Mouse (Mus musculus): Measurements from ENCODE around the gene Prr22. TPM values are rescaled to one million over a fixed set of nuclear protein-coding genes. Genes with fewer than 3 reads are reported as not detected.

The Prr22 gene
- polyA plus RNA-seq, 1 experiment from 2014 or later, result 0.66 TPM

GRCm38 (mm10) chr17:56818067-56818636 lies 48.1 kb downstream of the Prr22 start:
- H3K36me3 ChIP-seq (replicated peaks; ENCODE audit: control insufficient read depth, insufficient read depth, low read depth, low read length), result no peaks in the 10 kb centered on the region
- H3K9ac ChIP-seq (replicated peaks; ENCODE audit: low read length), result no peak overlapping the region
- H3K4me2 ChIP-seq (ENCODE audit: low read depth, low read length), result no peak overlapping the region
- H3K27ac ChIP-seq (replicated peaks; ENCODE audit: low read depth, low read length), result no peak overlapping the region
- no peak overlapping the region for H3K4me3 ChIP-seq (ENCODE audit: low read depth, low read length)
- 23% methylated on average over 11 of the region's 11 CpGs for WGBS
- no peak for ATAC-seq (replicated peaks; ENCODE audit: insufficient number of reproducible peaks, low FRiP score, low TSS enrichment, low read depth)
- H3K9me3 ChIP-seq (replicated peaks; ENCODE audit: control insufficient read depth, low read length), result no peaks in the 10 kb centered on the region
- no peak for DNase-seq (ENCODE audit: low spot score)
- H3K27me3 ChIP-seq (ENCODE audit: control insufficient read depth, insufficient read depth, low read length), result no peaks in the 10 kb centered on the region
- no peaks in the 10 kb centered on the region for H3K4me1 ChIP-seq (ENCODE audit: control insufficient read depth, insufficient read depth, low read length)

GRCm38 (mm10) chr17:56819032-56819545 lies 49.0 kb downstream of the Prr22 start:
- Histone ChIP-seq H3K9ac (replicated peaks; ENCODE audit: low read length) (no peak overlapping the region), H3K4me2 (ENCODE audit: low read depth, low read length) (no peak overlapping the region), H3K27ac (replicated peaks; ENCODE audit: low read depth, low read length) (no peak overlapping the region), H3K9me3 (replicated peaks; ENCODE audit: control insufficient read depth, low read length) (no peaks in the 10 kb centered on the region), H3K4me3 (ENCODE audit: low read depth, low read length) (no peak overlapping the region), H3K4me1 (ENCODE audit: control insufficient read depth, insufficient read depth, low read length) (no peaks in the 10 kb centered on the region), H3K27me3 (ENCODE audit: control insufficient read depth, insufficient read depth, low read length) (no peaks in the 10 kb centered on the region), H3K36me3 (replicated peaks; ENCODE audit: control insufficient read depth, insufficient read depth, low read depth, low read length) (no peaks in the 10 kb centered on the region)
- WGBS, result 77% methylated on average over 6 of the region's 6 CpGs
- ATAC-seq (replicated peaks; ENCODE audit: insufficient number of reproducible peaks, low FRiP score, low TSS enrichment, low read depth) (no peak), DNase-seq (ENCODE audit: low spot score) (no peak)

DNA sequence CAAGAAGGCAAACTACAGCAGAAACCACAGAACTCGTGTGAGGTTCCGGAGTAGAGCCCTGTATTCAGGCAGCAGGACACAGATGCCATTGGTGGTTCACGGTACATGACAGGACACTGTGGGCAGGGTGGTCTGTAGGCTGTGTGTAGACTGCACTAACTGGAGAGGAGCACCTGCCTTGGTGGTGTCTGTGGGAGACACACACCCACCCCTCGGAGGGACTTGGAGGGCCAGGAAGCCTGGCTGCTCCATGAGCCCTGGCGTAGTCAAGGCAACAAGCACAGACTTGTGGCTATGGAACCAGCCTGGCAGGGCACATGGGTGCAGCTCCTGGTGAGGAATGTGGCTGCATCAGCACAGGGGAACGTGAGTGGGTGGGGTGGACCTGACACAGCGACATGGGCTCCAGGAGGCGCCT lies 49.7 kb downstream of the Prr22 start:
- Histone ChIP-seq H3K36me3 (replicated peaks; ENCODE audit: control insufficient read depth, insufficient read depth, low read depth, low read length) (no peaks in the 10 kb centered on the region), H3K27me3 (ENCODE audit: control insufficient read depth, insufficient read depth, low read length) (no peaks in the 10 kb centered on the region), H3K9ac (replicated peaks; ENCODE audit: low read length) (no peak overlapping the region), H3K4me1 (ENCODE audit: control insufficient read depth, insufficient read depth, low read length) (no peaks in the 10 kb centered on the region), H3K9me3 (replicated peaks; ENCODE audit: control insufficient read depth, low read length) (no peaks in the 10 kb centered on the region), H3K4me2 (ENCODE audit: low read depth, low read length) (no peak overlapping the region), H3K4me3 (ENCODE audit: low read depth, low read length) (no peak overlapping the region), H3K27ac (replicated peaks; ENCODE audit: low read depth, low read length) (no peak overlapping the region)
- DNase-seq (ENCODE audit: low spot score), result no peak
- 79% methylated on average over 8 of the region's 8 CpGs for WGBS
- ATAC-seq (replicated peaks; ENCODE audit: insufficient number of reproducible peaks, low FRiP score, low TSS enrichment, low read depth), result no peak; the same call in 1 of the 2 replicates

Other genes starting within 250 kb of the Prr22 start
- gene Gm20219, start 215.9 kb upstream of the Prr22 start, polyA plus RNA-seq (2014; fragmentation: Nextera tagmentation; extraction: Ambion mirVana), result 0.70 and 0.77 TPM in 2 replicates
- gene Safb2, start 185.7 kb upstream of the Prr22 start, polyA plus RNA-seq (2014; fragmentation: Nextera tagmentation; extraction: Ambion mirVana), result 37.2 and 45.3 TPM in 2 replicates
- 94.1 and 109 TPM in 2 replicates for gene Safb, start 185.4 kb upstream of the Prr22 start, polyA plus RNA-seq (2014; fragmentation: Nextera tagmentation; extraction: Ambion mirVana)
- gene 2410015M20Rik, start 160.5 kb upstream of the Prr22 start, polyA plus RNA-seq (2014; fragmentation: Nextera tagmentation; extraction: Ambion mirVana), result 209 and 219 TPM in 2 replicates
- gene Rpl36, start 156.8 kb upstream of the Prr22 start, polyA plus RNA-seq (2014; fragmentation: Nextera tagmentation; extraction: Ambion mirVana), result 1,376 and 1,538 TPM in 2 replicates
- gene Lonp1, start 143.4 kb upstream of the Prr22 start, polyA plus RNA-seq (2014; fragmentation: Nextera tagmentation; extraction: Ambion mirVana), result 48.3 and 49.5 TPM in 2 replicates
- gene Catsperd, start 142.1 kb upstream of the Prr22 start, polyA plus RNA-seq (2014; fragmentation: Nextera tagmentation; extraction: Ambion mirVana), result 0.70 and 0.71 TPM in 2 replicates
- gene Ranbp3, start 97.0 kb upstream of the Prr22 start, polyA plus RNA-seq (2014; fragmentation: Nextera tagmentation; extraction: Ambion mirVana), result 105 and 115 TPM in 2 replicates
- gene Ndufa11, start 52.5 kb upstream of the Prr22 start, polyA plus RNA-seq (2014; fragmentation: Nextera tagmentation; extraction: Ambion mirVana), result 352 and 362 TPM in 2 replicates
- gene Vmac, start 52.2 kb upstream of the Prr22 start, polyA plus RNA-seq (2014; fragmentation: Nextera tagmentation; extraction: Ambion mirVana), result 14.7 and 15.5 TPM in 2 replicates
- gene Nrtn, start 12.7 kb upstream of the Prr22 start, polyA plus RNA-seq (2014; fragmentation: Nextera tagmentation; extraction: Ambion mirVana), result 6.7 and 7.8 TPM in 2 replicates
- gene Dus3l, start 5.5 kb upstream of the Prr22 start, polyA plus RNA-seq (2014; fragmentation: Nextera tagmentation; extraction: Ambion mirVana), result 30.1 and 32.3 TPM in 2 replicates
- 2.3 and 2.4 TPM in 2 replicates for gene Rfx2, start 60.8 kb downstream of the Prr22 start, polyA plus RNA-seq (2014; fragmentation: Nextera tagmentation; extraction: Ambion mirVana)
- gene Acsbg2, start 104.2 kb downstream of the Prr22 start, polyA plus RNA-seq (2014; fragmentation: Nextera tagmentation; extraction: Ambion mirVana), result not detected in 2 replicates
- gene 1700061G19Rik, start 105.2 kb downstream of the Prr22 start, polyA plus RNA-seq (2014; fragmentation: Nextera tagmentation; extraction: Ambion mirVana), result 0.13 and 0.22 TPM in 2 replicates
- 26.8 and 27.2 TPM in 2 replicates for gene Mllt1, start 165.2 kb downstream of the Prr22 start, polyA plus RNA-seq (2014; fragmentation: Nextera tagmentation; extraction: Ambion mirVana)
- gene Acer1, start 211.9 kb downstream of the Prr22 start, polyA plus RNA-seq (2014; fragmentation: Nextera tagmentation; extraction: Ambion mirVana), result not detected in 2 replicates
- gene Clpp, start 220.1 kb downstream of the Prr22 start, polyA plus RNA-seq (2014; fragmentation: Nextera tagmentation; extraction: Ambion mirVana), result 148 and 159 TPM in 2 replicates
- gene Alkbh7, start 227.1 kb downstream of the Prr22 start, polyA plus RNA-seq (2014; fragmentation: Nextera tagmentation; extraction: Ambion mirVana), result 39.5 and 40.2 TPM in 2 replicates
- gene Pspn, start 229.8 kb downstream of the Prr22 start, polyA plus RNA-seq (2014; fragmentation: Nextera tagmentation; extraction: Ambion mirVana), result not detected in 2 replicates
- 70.1 and 71.1 TPM in 2 replicates for gene Gtf2f1, start 241.0 kb downstream of the Prr22 start, polyA plus RNA-seq (2014; fragmentation: Nextera tagmentation; extraction: Ambion mirVana)
- gene Gm17949, start 241.2 kb downstream of the Prr22 start, polyA plus RNA-seq (2014; fragmentation: Nextera tagmentation; extraction: Ambion mirVana), result 0.18 TPM in 1 of 2 replicates, not detected in the other

Data from embryonic facial prominence, embryonic 11.5 days (tissue).